Mouse (Mus musculus): Measurements from ENCODE around the gene Zfp39. TPM values are rescaled to one million over a fixed set of nuclear protein-coding genes. Genes with fewer than 3 reads are reported as not detected.
A peak's percentile ranks its signal among the peaks of the same experiment; 100 is the strongest.

Zfp39 gene
- total RNA-seq, 1 experiment, result 3.0 TPM

DNA sequence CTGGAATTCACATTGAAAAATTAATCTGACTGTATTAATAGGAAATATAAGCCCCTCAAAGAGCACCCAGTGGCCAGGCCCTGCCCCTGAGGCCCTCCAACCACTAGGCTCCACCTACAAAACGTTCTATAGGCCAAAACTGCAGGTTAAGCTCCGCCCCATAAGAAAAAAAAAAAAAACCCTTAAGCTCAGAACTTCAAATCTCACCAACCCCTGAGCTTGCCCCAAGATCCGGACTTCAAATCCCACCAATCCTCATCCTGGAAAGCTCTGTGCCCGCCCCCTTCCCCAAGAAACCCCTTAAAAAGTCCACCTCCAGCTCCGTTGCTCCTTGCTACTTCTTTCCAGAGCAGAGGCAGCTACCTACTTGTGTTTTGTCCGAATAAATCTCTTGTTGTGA lies 813 bp upstream of the Zfp39 start:
- Histone ChIP-seq H3K27ac (ENCODE audit: insufficient read depth, low read depth, low read length, poor library complexity, severe bottlenecking) (no peak overlapping the region), H3K36me3 (ENCODE audit: control insufficient read depth, insufficient read depth, low read length, poor library complexity, severe bottlenecking) (peaks cover 8% of the 10 kb centered on the region; the same call in 1 of the 2 replicates), H3K9ac (ENCODE audit: insufficient read depth, low read depth, low read length, poor library complexity, severe bottlenecking) (no peak overlapping the region), H3K4me1 (ENCODE audit: control insufficient read depth in 2 of 2, insufficient read depth in 2 of 2, low read length in 2 of 2, poor library complexity in 1 of 2) (peaks cover 0 to 4% of the 10 kb centered on the region in 2 experiments; a peak in 1 of 4 replicates), H3K4me3 (ENCODE audit: insufficient read depth in 1 of 2, low read depth in 1 of 2, low read length in 2 of 2, poor library complexity in 1 of 2, severe bottlenecking in 1 of 2) (peak overlapping the region in 1 of 2 experiments; percentile 87; a peak in 2 of 4 replicates), H3K9me3 (ENCODE audit: control insufficient read depth, insufficient read depth, low read depth, low read length) (no peaks in the 10 kb centered on the region)
- DNase-seq (ENCODE audit: low read depth, low spot score), result peak; percentile 57
- peak; percentile 98 for TF ChIP-seq ZNF384 (IDR thresholded peaks at IDR 0.05; ENCODE audit: low read depth, low read length)
- no peak for TF ChIP-seq MAFK (IDR thresholded peaks at IDR 0.05; ENCODE audit: insufficient read depth, low read depth, low read length)
- in situ Hi-C loops (cut with MboI; ENCODE audit: low sequenced_read_pairs in 2 of 2, unreplicated experiment in 2 of 2), result no loop called here

DNA sequence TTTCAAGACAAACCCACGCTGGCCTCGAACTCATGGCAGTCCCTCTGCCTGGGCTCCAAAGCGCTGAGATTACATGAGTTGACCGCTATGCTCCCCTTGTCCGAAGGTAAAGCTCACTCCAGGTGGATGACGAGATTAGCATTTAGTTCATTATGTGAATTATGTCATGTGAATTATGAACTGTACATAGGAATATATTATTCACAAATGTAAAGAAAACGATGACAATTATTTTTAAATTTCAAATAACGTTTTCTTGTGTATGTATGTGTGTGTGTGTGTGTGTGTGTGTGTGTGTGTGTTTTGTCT lies 339 bp upstream of the Zfp39 start:
- peaks cover 8% of the 10 kb centered on the region; the same call in 1 of the 2 replicates for H3K36me3 ChIP-seq (ENCODE audit: control insufficient read depth, insufficient read depth, low read length, poor library complexity, severe bottlenecking)
- H3K27ac ChIP-seq (ENCODE audit: insufficient read depth, low read depth, low read length, poor library complexity, severe bottlenecking), result no peak overlapping the region
- H3K4me3 ChIP-seq (ENCODE audit: insufficient read depth in 1 of 2, low read depth in 1 of 2, low read length in 2 of 2, poor library complexity in 1 of 2, severe bottlenecking in 1 of 2), result peak overlapping the region; percentile 44 to 87; a peak in 3 of 4 replicates
- no peak for TF ChIP-seq ZNF384 (IDR thresholded peaks at IDR 0.05; ENCODE audit: low read depth, low read length)
- H3K9me3 ChIP-seq (ENCODE audit: control insufficient read depth, insufficient read depth, low read depth, low read length), result no peaks in the 10 kb centered on the region
- in situ Hi-C loops (cut with MboI; ENCODE audit: low sequenced_read_pairs in 2 of 2, unreplicated experiment in 2 of 2), result no loop called here
- H3K9ac ChIP-seq (ENCODE audit: insufficient read depth, low read depth, low read length, poor library complexity, severe bottlenecking), result no peak overlapping the region; the same call in 1 of the 2 replicates
- DNase-seq (ENCODE audit: low read depth, low spot score), result no peak
- H3K4me1 ChIP-seq (ENCODE audit: control insufficient read depth in 2 of 2, insufficient read depth in 2 of 2, low read length in 2 of 2, poor library complexity in 1 of 2), result peaks cover 0 to 4% of the 10 kb centered on the region in 2 experiments; a peak in 1 of 4 replicates

DNA sequence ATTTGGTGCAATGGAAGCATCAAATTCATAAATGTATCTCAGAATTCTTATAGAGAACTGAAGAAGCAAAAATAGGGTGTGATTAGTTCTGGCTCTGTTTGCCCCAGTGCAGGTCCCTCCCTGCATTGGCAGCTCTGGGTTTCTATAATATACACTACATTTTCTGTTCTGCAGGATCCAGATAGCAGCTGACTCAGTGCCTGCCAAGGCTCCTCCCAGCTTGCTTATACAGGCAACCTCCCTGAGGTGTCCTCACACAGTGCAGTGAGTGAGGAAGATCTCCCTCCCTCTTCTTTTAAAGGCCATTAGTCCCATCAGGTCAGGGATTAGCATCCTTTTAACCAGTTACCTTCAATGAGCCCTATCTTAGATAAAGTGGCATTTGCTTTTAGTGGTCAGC lies 2.9 kb downstream of the Zfp39 start:
- Histone ChIP-seq H3K36me3 (ENCODE audit: control insufficient read depth, insufficient read depth, low read length, poor library complexity, severe bottlenecking) (peaks cover 11% of the 10 kb centered on the region; the same call in 1 of the 2 replicates), H3K9ac (ENCODE audit: insufficient read depth, low read depth, low read length, poor library complexity, severe bottlenecking) (no peak overlapping the region), H3K27ac (ENCODE audit: insufficient read depth, low read depth, low read length, poor library complexity, severe bottlenecking) (no peak overlapping the region), H3K9me3 (ENCODE audit: control insufficient read depth, insufficient read depth, low read depth, low read length) (no peaks in the 10 kb centered on the region), H3K4me3 (ENCODE audit: insufficient read depth in 1 of 2, low read depth in 1 of 2, low read length in 2 of 2, poor library complexity in 1 of 2, severe bottlenecking in 1 of 2) (no peak overlapping the region), H3K4me1 (ENCODE audit: control insufficient read depth in 2 of 2, insufficient read depth in 2 of 2, low read length in 2 of 2, poor library complexity in 1 of 2) (peaks cover 0 to 4% of the 10 kb centered on the region in 2 experiments; a peak in 1 of 4 replicates)
- DNase-seq (ENCODE audit: low read depth, low spot score), result no peak
- TF ChIP-seq HCFC1 (IDR thresholded peaks at IDR 0.05; ENCODE audit: borderline replicate concordance, insufficient read depth, low read length), result no peak
- TF ChIP-seq CHD2 (IDR thresholded peaks at IDR 0.05; ENCODE audit: low read depth, low read length), result no peak
- TF ChIP-seq ZNF384 (IDR thresholded peaks at IDR 0.05; ENCODE audit: low read depth, low read length), result no peak
- no peak for TF ChIP-seq ZC3H11A (IDR thresholded peaks at IDR 0.05; ENCODE audit: borderline replicate concordance, low read depth, low read length)
- no peak for TF ChIP-seq MAFK (IDR thresholded peaks at IDR 0.05; ENCODE audit: insufficient read depth, low read depth, low read length)
- in situ Hi-C loops (cut with MboI; ENCODE audit: low sequenced_read_pairs in 2 of 2, unreplicated experiment in 2 of 2), result no loop called here

DNA sequence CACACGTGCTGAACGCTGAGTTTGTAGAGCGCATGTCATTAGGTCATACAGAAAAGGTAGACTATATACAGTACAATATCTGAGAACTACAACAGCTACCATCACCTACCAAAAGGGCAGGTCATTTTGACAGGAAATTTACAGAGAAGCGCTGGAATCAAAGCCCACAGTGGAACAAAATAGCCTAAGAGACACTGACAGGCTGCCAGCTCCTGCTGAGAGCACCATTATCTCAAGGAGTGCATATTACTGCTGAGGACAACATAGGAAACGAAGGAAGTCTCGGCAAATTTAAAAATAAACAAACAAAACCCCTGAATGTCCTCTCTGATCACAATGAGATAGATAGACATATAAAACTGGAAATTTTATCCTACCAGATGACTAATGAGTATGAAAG lies 6.5 kb downstream of the Zfp39 start:
- Histone ChIP-seq H3K4me3 (ENCODE audit: insufficient read depth in 1 of 2, low read depth in 1 of 2, low read length in 2 of 2, poor library complexity in 1 of 2, severe bottlenecking in 1 of 2) (no peak overlapping the region), H3K36me3 (ENCODE audit: control insufficient read depth, insufficient read depth, low read length, poor library complexity, severe bottlenecking) (peaks cover 12% of the 10 kb centered on the region; the same call in 1 of the 2 replicates), H3K4me1 (ENCODE audit: control insufficient read depth in 2 of 2, insufficient read depth in 2 of 2, low read length in 2 of 2, poor library complexity in 1 of 2) (peaks cover 0 to 2% of the 10 kb centered on the region in 2 experiments; a peak in 1 of 4 replicates), H3K9me3 (ENCODE audit: control insufficient read depth, insufficient read depth, low read depth, low read length) (no peaks in the 10 kb centered on the region), H3K27ac (ENCODE audit: insufficient read depth, low read depth, low read length, poor library complexity, severe bottlenecking) (no peak overlapping the region), H3K9ac (ENCODE audit: insufficient read depth, low read depth, low read length, poor library complexity, severe bottlenecking) (no peak overlapping the region)
- in situ Hi-C loops (cut with MboI; ENCODE audit: low sequenced_read_pairs in 2 of 2, unreplicated experiment in 2 of 2), result no loop called here
- DNase-seq (ENCODE audit: low read depth, low spot score), result no peak
- TF ChIP-seq HCFC1 (IDR thresholded peaks at IDR 0.05; ENCODE audit: borderline replicate concordance, insufficient read depth, low read length), result no peak
- no peak for TF ChIP-seq MAFK (IDR thresholded peaks at IDR 0.05; ENCODE audit: insufficient read depth, low read depth, low read length)
- TF ChIP-seq CHD2 (IDR thresholded peaks at IDR 0.05; ENCODE audit: low read depth, low read length), result no peak
- no peak for TF ChIP-seq ZNF384 (IDR thresholded peaks at IDR 0.05; ENCODE audit: low read depth, low read length)
- no peak for TF ChIP-seq ZC3H11A (IDR thresholded peaks at IDR 0.05; ENCODE audit: borderline replicate concordance, low read depth, low read length)

DNA sequence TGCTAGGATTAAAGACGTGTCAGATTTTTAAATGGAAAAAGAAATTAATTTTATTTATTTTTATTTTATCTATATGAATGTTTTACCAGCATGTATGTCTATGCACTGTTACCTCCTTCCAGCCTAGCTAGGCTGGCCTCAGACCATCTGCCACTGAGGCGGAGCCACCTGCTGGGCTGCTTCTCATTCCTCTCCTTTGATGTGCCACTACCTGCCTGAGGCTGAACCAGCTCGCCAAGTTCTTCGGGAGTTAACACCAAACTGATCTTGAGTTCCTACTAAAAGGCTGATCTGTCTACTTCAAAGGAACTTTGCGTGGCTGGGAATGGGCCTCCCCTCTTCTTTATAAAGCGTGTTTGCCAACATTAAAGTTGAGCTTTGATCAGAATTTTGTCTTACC lies 9.6 kb downstream of the Zfp39 start:
- no peak for TF ChIP-seq ZC3H11A (IDR thresholded peaks at IDR 0.05; ENCODE audit: borderline replicate concordance, low read depth, low read length)
- no peak for TF ChIP-seq MAFK (IDR thresholded peaks at IDR 0.05; ENCODE audit: insufficient read depth, low read depth, low read length)
- no peak for TF ChIP-seq CHD2 (IDR thresholded peaks at IDR 0.05; ENCODE audit: low read depth, low read length)
- TF ChIP-seq HCFC1 (IDR thresholded peaks at IDR 0.05; ENCODE audit: borderline replicate concordance, insufficient read depth, low read length), result no peak
- TF ChIP-seq ZNF384 (IDR thresholded peaks at IDR 0.05; ENCODE audit: low read depth, low read length), result no peak
- Histone ChIP-seq H3K9ac (ENCODE audit: insufficient read depth, low read depth, low read length, poor library complexity, severe bottlenecking) (no peak overlapping the region), H3K4me3 (ENCODE audit: insufficient read depth in 1 of 2, low read depth in 1 of 2, low read length in 2 of 2, poor library complexity in 1 of 2, severe bottlenecking in 1 of 2) (no peak overlapping the region), H3K4me1 (ENCODE audit: control insufficient read depth in 2 of 2, insufficient read depth in 2 of 2, low read length in 2 of 2, poor library complexity in 1 of 2) (peaks cover 0 to 2% of the 10 kb centered on the region in 2 experiments; a peak in 1 of 4 replicates), H3K27ac (ENCODE audit: insufficient read depth, low read depth, low read length, poor library complexity, severe bottlenecking) (no peak overlapping the region), H3K9me3 (ENCODE audit: control insufficient read depth, insufficient read depth, low read depth, low read length) (no peaks in the 10 kb centered on the region), H3K36me3 (ENCODE audit: control insufficient read depth, insufficient read depth, low read length, poor library complexity, severe bottlenecking) (peaks cover 21% of the 10 kb centered on the region)
- no peak for DNase-seq (ENCODE audit: low read depth, low spot score)
- in situ Hi-C loops (cut with MboI; ENCODE audit: low sequenced_read_pairs in 2 of 2, unreplicated experiment in 2 of 2), result no loop called here
